Mouse (Mus musculus): ENCODE results near the gene Dpf3. TPM values are rescaled to one million over a fixed set of nuclear protein-coding genes. Genes with fewer than 3 reads are reported as not detected.

The Dpf3 gene
- polyA plus RNA-seq, 1 experiment from 2014 or later = 4.4 TPM

DNA sequence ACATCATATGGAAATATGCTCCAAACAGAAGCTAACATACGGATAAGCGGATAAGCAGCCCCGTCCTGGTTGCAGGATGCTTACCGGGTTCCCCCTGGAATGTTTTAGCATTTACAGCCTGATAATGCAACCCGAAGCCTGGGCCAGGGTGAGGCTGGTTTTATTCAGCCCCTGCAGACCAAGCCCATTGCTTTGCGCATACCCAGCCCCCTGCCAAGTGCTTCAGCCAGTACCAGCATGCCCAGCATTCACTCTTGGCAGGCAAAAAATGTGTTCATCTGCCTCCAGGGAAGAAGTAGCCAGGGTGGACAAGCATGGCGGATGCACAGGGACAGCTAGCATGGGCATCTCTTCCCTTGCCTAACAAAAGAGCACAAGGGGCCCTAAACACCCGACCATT, 279.5 kb downstream of the Dpf3 start:
- Histone ChIP-seq H3K36me3 (ENCODE audit: control insufficient read depth, insufficient read depth, low read length) (no peaks in the 10 kb centered on the region), H3K27me3 (ENCODE audit: control insufficient read depth, insufficient read depth, low read length) (no peaks in the 10 kb centered on the region), H3K9ac (ENCODE audit: low read length) (no peak overlapping the region), H3K27ac (ENCODE audit: low read depth, low read length) (no peak overlapping the region), H3K4me3 (ENCODE audit: low read depth, low read length) (no peak overlapping the region), H3K4me1 (replicated peaks; ENCODE audit: control insufficient read depth, insufficient read depth, low read length) (peaks cover 5% of the 10 kb centered on the region; the same call in 1 of the 2 replicates), H3K4me2 (ENCODE audit: low read depth, low read length, severe bottlenecking) (no peak overlapping the region), H3K9me3 (ENCODE audit: control insufficient read depth, low read length) (no peaks in the 10 kb centered on the region)
- no peak for ATAC-seq (replicated peaks; ENCODE audit: low FRiP score)
- peak; percentile 44 for DNase-seq (ENCODE audit: low spot score)
- WGBS = 68% methylated on average over 8 of the region's 8 CpGs

DNA sequence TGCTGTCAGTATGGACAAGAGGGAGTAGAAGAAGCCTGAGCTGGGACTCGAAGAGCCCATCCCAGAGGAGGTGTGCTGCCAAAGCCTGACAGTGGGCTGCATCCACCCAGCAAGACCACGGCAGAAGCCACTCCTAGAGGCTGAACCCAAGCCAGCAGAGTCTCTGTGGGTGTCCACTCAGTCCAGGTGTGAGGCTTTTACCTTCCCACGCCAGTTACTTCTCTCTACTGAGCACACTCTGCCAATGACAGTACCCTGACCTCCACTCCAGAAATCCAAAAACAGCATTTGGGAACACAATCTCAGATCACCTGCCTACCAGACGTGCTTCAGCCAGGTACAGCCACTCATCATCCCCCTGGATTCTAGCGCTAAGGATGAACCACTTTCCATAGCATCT, 280.0 kb downstream of the Dpf3 start:
- Histone ChIP-seq H3K27ac (ENCODE audit: low read depth, low read length) (no peak overlapping the region), H3K4me3 (ENCODE audit: low read depth, low read length) (no peak overlapping the region), H3K4me2 (ENCODE audit: low read depth, low read length, severe bottlenecking) (no peak overlapping the region), H3K4me1 (replicated peaks; ENCODE audit: control insufficient read depth, insufficient read depth, low read length) (peaks cover 5% of the 10 kb centered on the region; the same call in 1 of the 2 replicates), H3K9me3 (ENCODE audit: control insufficient read depth, low read length) (no peaks in the 10 kb centered on the region), H3K36me3 (ENCODE audit: control insufficient read depth, insufficient read depth, low read length) (no peaks in the 10 kb centered on the region), H3K27me3 (ENCODE audit: control insufficient read depth, insufficient read depth, low read length) (no peaks in the 10 kb centered on the region), H3K9ac (ENCODE audit: low read length) (no peak overlapping the region)
- DNase-seq (ENCODE audit: low spot score) = peak; percentile 30
- 77% methylated on average over 5 of the region's 5 CpGs for WGBS
- no peak for ATAC-seq (replicated peaks; ENCODE audit: low FRiP score)

- no peak overlapping the region for H3K4me2 ChIP-seq (ENCODE audit: low read depth, low read length, severe bottlenecking)
- no peak overlapping the region for H3K27ac ChIP-seq (ENCODE audit: low read depth, low read length)
- H3K27me3 ChIP-seq (ENCODE audit: control insufficient read depth, insufficient read depth, low read length) = no peaks in the 10 kb centered on the region
- H3K4me1 ChIP-seq (replicated peaks; ENCODE audit: control insufficient read depth, insufficient read depth, low read length) = peaks cover 5% of the 10 kb centered on the region; the same call in 1 of the 2 replicates
- H3K9me3 ChIP-seq (ENCODE audit: control insufficient read depth, low read length) = no peaks in the 10 kb centered on the region
- no peak overlapping the region for H3K9ac ChIP-seq (ENCODE audit: low read length)
- H3K4me3 ChIP-seq (ENCODE audit: low read depth, low read length) = no peak overlapping the region
- WGBS = 67% methylated on average over 6 of the region's 6 CpGs
- no peak for ATAC-seq (replicated peaks; ENCODE audit: low FRiP score)
- DNase-seq (ENCODE audit: low spot score) = peak; percentile 32
- H3K36me3 ChIP-seq (ENCODE audit: control insufficient read depth, insufficient read depth, low read length) = no peaks in the 10 kb centered on the region
These were observed 280.6 kb downstream of the Dpf3 start for GRCm38 (mm10) chr12:83206866-83207265.

DNA sequence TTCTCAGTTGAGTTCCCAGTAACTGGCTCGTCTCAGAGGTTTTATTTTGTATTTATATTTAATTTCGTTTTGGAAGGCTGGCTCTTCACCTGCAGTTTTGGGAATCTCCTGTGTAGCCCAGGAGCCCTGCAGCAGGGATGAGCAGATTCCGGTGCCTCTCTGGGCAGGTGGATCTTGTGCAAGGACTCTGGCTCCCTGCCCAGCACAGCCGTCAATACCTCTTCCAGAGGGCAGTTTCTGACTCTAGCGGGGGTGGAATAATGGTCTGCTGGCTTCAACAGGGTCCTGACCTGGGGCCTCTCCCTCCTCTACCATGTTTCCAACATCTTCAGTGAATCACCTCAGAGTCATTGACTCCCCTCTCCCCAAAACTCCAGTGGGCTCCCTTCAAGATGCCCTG, 283.2 kb downstream of the Dpf3 start:
- 69% methylated on average over 5 of the region's 5 CpGs for WGBS
- Histone ChIP-seq H3K4me1 (replicated peaks; ENCODE audit: control insufficient read depth, insufficient read depth, low read length) (peaks cover 4% of the 10 kb centered on the region; the same call in 1 of the 2 replicates), H3K36me3 (ENCODE audit: control insufficient read depth, insufficient read depth, low read length) (no peaks in the 10 kb centered on the region), H3K4me2 (ENCODE audit: low read depth, low read length, severe bottlenecking) (no peak overlapping the region), H3K27me3 (ENCODE audit: control insufficient read depth, insufficient read depth, low read length) (no peaks in the 10 kb centered on the region), H3K4me3 (ENCODE audit: low read depth, low read length) (no peak overlapping the region), H3K9me3 (ENCODE audit: control insufficient read depth, low read length) (no peaks in the 10 kb centered on the region), H3K27ac (ENCODE audit: low read depth, low read length) (no peak overlapping the region), H3K9ac (ENCODE audit: low read length) (no peak overlapping the region)
- DNase-seq (ENCODE audit: low spot score) (peak; percentile 40), ATAC-seq (replicated peaks; ENCODE audit: low FRiP score) (no peak)

GRCm38 (mm10) chr12:83201674-83202073, 285.8 kb downstream of the Dpf3 start:
- DNase-seq (ENCODE audit: low spot score) (peak; percentile 37), ATAC-seq (replicated peaks; ENCODE audit: low FRiP score) (no peak)
- Histone ChIP-seq H3K4me2 (ENCODE audit: low read depth, low read length, severe bottlenecking) (no peak overlapping the region), H3K4me1 (replicated peaks; ENCODE audit: control insufficient read depth, insufficient read depth, low read length) (no peaks in the 10 kb centered on the region), H3K9me3 (ENCODE audit: control insufficient read depth, low read length) (no peaks in the 10 kb centered on the region), H3K27ac (ENCODE audit: low read depth, low read length) (no peak overlapping the region), H3K36me3 (ENCODE audit: control insufficient read depth, insufficient read depth, low read length) (no peaks in the 10 kb centered on the region), H3K9ac (ENCODE audit: low read length) (no peak overlapping the region), H3K27me3 (ENCODE audit: control insufficient read depth, insufficient read depth, low read length) (no peaks in the 10 kb centered on the region), H3K4me3 (ENCODE audit: low read depth, low read length) (no peak overlapping the region)
- 46% methylated on average over 3 of the region's 3 CpGs for WGBS

GRCm38 (mm10) chr12:83180561-83180960, 307.0 kb downstream of the Dpf3 start:
- no peak overlapping the region for H3K9ac ChIP-seq (ENCODE audit: low read length)
- no peaks in the 10 kb centered on the region for H3K27me3 ChIP-seq (ENCODE audit: control insufficient read depth, insufficient read depth, low read length)
- H3K4me3 ChIP-seq (ENCODE audit: low read depth, low read length) = no peak overlapping the region
- no peak overlapping the region for H3K27ac ChIP-seq (ENCODE audit: low read depth, low read length)
- H3K9me3 ChIP-seq (ENCODE audit: control insufficient read depth, low read length) = no peaks in the 10 kb centered on the region
- H3K4me1 ChIP-seq (replicated peaks; ENCODE audit: control insufficient read depth, insufficient read depth, low read length) = no peaks in the 10 kb centered on the region
- ATAC-seq (replicated peaks; ENCODE audit: low FRiP score) (no peak), DNase-seq (ENCODE audit: low spot score) (no peak)
- WGBS = 82% methylated on average over 6 of the region's 6 CpGs
- no peak overlapping the region for H3K4me2 ChIP-seq (ENCODE audit: low read depth, low read length, severe bottlenecking)
- H3K36me3 ChIP-seq (ENCODE audit: control insufficient read depth, insufficient read depth, low read length) = no peaks in the 10 kb centered on the region

DNA sequence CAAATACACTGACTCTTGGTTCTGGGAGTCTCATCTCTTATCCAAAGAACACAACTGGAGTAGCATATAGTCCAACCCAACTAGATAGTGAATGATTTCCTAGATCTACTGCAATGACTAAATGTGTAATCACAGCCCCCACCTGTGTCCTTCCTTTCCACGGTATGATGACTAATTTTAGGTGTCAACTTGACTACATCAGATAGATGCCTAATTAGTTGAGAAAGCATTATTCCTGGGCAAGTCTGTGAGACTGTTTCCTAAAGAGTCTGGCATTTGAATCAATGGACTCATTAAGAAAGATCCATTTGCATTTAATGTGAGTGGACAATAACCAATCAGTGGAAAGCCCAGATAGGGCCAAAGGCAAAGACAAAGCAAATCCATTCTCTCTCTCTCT, 307.7 kb downstream of the Dpf3 start:
- DNase-seq (ENCODE audit: low spot score) (no peak), ATAC-seq (replicated peaks; ENCODE audit: low FRiP score) (no peak)
- Histone ChIP-seq H3K4me2 (ENCODE audit: low read depth, low read length, severe bottlenecking) (no peak overlapping the region), H3K4me1 (replicated peaks; ENCODE audit: control insufficient read depth, insufficient read depth, low read length) (no peaks in the 10 kb centered on the region), H3K36me3 (ENCODE audit: control insufficient read depth, insufficient read depth, low read length) (no peaks in the 10 kb centered on the region), H3K27me3 (ENCODE audit: control insufficient read depth, insufficient read depth, low read length) (no peaks in the 10 kb centered on the region), H3K9ac (ENCODE audit: low read length) (no peak overlapping the region), H3K27ac (ENCODE audit: low read depth, low read length) (no peak overlapping the region), H3K9me3 (ENCODE audit: control insufficient read depth, low read length) (no peaks in the 10 kb centered on the region), H3K4me3 (ENCODE audit: low read depth, low read length) (no peak overlapping the region)
- 83% methylated on average over 1 of the region's 1 CpGs for WGBS

- WGBS = 80% methylated on average over 2 of the region's 2 CpGs
These were observed 308.7 kb downstream of the Dpf3 start for GRCm38 (mm10) chr12:83178770-83179169.

GRCm38 (mm10) chr12:83169495-83170209, 317.9 kb downstream of the Dpf3 start:
- no peak overlapping the region for H3K9ac ChIP-seq (ENCODE audit: low read length)
- H3K36me3 ChIP-seq (ENCODE audit: control insufficient read depth, insufficient read depth, low read length) = no peaks in the 10 kb centered on the region
- WGBS = 51% methylated on average over 12 of the region's 12 CpGs
- H3K27ac ChIP-seq (ENCODE audit: low read depth, low read length) = no peak overlapping the region
- H3K27me3 ChIP-seq (ENCODE audit: control insufficient read depth, insufficient read depth, low read length) = no peaks in the 10 kb centered on the region
- no peaks in the 10 kb centered on the region for H3K9me3 ChIP-seq (ENCODE audit: control insufficient read depth, low read length)
- DNase-seq (ENCODE audit: low spot score) (no peak), ATAC-seq (replicated peaks; ENCODE audit: low FRiP score) (no peak)
- H3K4me3 ChIP-seq (ENCODE audit: low read depth, low read length) = no peak overlapping the region
- 0 out of 2 replicates have a peak, but pooled peaks cover 2% of the 10 kb centered on the region for H3K4me1 ChIP-seq (replicated peaks; ENCODE audit: control insufficient read depth, insufficient read depth, low read length)
- H3K4me2 ChIP-seq (ENCODE audit: low read depth, low read length, severe bottlenecking) = no peak overlapping the region

More at GRCm38 (mm10) chr12:83178770-83179169, 308.7 kb downstream of the Dpf3 start:
- no peaks in the 10 kb centered on the region for H3K27me3 ChIP-seq (ENCODE audit: control insufficient read depth, insufficient read depth, low read length)
- no peak overlapping the region for H3K9ac ChIP-seq (ENCODE audit: low read length)
- no peaks in the 10 kb centered on the region for H3K9me3 ChIP-seq (ENCODE audit: control insufficient read depth, low read length)
- H3K4me2 ChIP-seq (ENCODE audit: low read depth, low read length, severe bottlenecking) = no peak overlapping the region
- no peaks in the 10 kb centered on the region for H3K4me1 ChIP-seq (replicated peaks; ENCODE audit: control insufficient read depth, insufficient read depth, low read length)
- no peak overlapping the region for H3K27ac ChIP-seq (ENCODE audit: low read depth, low read length)
- no peak for ATAC-seq (replicated peaks; ENCODE audit: low FRiP score)
- no peaks in the 10 kb centered on the region for H3K36me3 ChIP-seq (ENCODE audit: control insufficient read depth, insufficient read depth, low read length)
- no peak for DNase-seq (ENCODE audit: low spot score)
- H3K4me3 ChIP-seq (ENCODE audit: low read depth, low read length) = no peak overlapping the region
